Mouse (Mus musculus) left cerebral cortex, postnatal 25 days (tissue): Measurements from ENCODE around the gene Irgm1. TPM values are rescaled to one million over a fixed set of nuclear protein-coding genes. Genes with fewer than 3 reads are reported as not detected.

Experiments
- DNase-seq, 2 experiments: peaks; one replicate each; pipeline ENCODE4 v3.0.0; 2022; ENCODE audit warnings: low spot score in 2 of 2, mixed read lengths in 1 of 2
- intact Hi-C: fragments of 180-260 bp; cut with DNase I; formaldehyde crosslinking; loops from one replicate; pipeline ENCODE4 v1.15.1; 2025
- total RNA-seq, 2 experiments: library from RNA; stranded (reverse); gene quantifications; 2 replicates each; pipeline ENCODE4 v1.2.3; 2021

Irgm1 gene
- total RNA-seq, 2 experiments from 2014 or later: 4.6 to 5.0 TPM

DNA sequence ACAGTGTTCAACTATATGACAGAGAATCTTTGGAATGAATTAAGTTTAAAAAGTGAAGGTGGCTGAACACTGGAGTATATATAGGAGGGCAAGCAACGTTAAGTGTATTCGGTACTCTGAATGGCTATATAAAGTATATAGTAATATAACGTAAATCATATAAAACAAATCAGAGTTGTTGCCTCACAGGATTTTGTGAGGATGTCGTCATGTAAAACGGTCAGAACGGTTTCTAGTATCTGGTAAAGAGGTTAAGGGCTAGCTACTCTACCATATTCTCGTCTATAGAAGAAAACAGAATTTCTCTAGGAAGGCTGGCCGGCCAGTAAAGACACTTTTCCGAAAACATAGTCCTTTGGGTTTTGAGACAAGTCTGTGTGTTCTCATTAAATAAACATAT lies 53.7 kb downstream of the Irgm1 start:
- DNase-seq: no peak
- intact Hi-C loops: loop anchor here (1.0 to 5.0 kb wide), 4 partner anchors 17 to 385 kb away; partner anchors contain the start of genes Rack1 and Zfp62

DNA sequence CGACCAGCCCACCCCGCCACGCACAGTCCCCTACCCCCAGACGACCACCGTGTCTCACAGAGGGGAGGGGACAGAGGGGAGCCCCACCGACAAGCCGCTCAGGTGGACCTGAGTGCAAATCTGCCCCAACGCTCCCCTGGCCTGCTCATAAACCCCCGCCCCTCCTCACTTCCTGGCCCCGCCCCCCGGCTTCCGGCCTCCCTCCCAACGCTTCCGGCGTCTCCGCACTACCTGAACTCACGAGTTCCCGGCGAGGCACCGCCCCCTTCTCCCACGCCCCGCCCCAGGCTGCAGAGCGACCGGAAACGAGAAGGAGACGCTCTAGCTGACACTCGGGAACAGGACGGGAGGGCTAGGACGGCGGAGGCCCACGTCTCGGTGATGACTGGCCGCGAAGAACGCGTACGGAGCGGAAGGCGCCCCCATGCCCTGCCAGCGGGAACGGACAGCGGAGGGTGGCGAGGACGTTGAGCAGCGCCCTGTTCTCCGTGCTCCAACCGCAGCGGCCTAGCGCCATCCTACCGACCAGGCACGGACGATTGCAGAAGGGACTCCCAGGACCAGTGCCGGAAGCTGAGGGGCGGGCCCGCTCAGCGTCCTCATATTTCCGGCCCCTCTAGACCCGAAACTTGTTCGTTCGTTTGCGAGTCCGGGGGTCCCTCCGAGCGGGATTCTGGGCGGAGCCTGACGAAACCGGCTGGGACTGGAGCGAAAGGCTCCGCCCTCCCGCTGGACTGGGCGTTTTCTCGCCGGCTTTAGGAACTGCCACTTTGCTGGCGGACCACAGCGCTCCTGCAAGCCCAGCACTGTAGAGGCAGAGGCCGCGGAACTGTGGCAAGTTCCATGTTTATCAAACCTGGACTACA lies 54.5 kb downstream of the Irgm1 start, which contains the start of gene Trim41:
Gene Trim41 (minus strand): TSS at position 554 of the 866 bp plus-strand sequence.
- peak; percentile 99 for DNase-seq
- intact Hi-C loops: loop anchor here (1.0 to 5.0 kb wide), 3 partner anchors 17 to 385 kb away; partner anchors contain the start of genes Rack1 and Zfp62

DNA sequence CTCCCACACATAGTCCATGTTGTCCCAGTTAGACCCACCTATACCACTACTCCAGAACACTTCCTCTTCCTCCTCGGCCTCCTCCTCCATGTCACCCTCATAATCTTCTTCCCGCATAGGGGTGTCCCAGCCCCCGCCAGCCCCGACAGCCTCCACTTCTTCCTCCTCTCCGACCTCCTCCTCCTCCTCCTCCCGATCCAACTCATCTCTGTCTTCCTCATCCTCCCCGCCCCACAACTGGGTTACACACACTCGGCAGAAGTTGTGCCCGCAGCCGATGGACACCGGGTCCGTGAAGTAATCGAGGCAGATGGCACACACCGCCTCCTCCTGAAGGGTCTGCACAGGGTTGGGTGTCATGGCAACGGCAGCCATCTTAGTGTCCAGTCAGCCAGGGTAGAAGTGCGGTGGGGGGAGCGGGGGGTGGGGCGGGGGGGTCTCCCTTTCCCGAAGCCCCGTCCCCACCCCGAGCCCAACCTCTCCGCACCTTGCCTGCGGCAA lies 55.2 kb downstream of the Irgm1 start:
- intact Hi-C loops: loop anchor here (5.0 kb wide), 1 partner anchor 386 kb away; the partner anchor contains the start of gene Zfp62
- DNase-seq: peak; percentile 46 to 48

DNA sequence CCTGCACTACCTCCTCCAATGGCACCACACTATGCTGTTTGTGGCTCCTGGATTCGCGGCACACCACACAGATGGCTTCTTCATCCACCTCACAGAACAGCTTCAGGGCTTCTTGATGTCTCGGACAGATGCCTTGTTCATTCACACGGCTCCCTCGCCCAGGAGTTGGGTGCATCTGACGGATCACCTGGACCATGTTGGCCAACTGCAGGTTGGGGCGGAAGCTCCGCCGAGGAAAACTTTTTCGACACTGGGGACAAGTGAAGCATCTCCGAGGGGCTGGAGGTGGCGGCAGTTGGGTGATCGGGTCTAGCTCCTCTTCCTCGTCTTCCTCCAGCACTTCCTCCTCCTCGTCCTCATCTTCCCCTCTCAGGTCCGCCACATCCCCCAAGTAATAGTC lies 55.6 kb downstream of the Irgm1 start:
- intact Hi-C loops: loop anchor here (5.0 kb wide), 1 partner anchor 386 kb away; the partner anchor contains the start of gene Zfp62
- no peak for DNase-seq

DNA sequence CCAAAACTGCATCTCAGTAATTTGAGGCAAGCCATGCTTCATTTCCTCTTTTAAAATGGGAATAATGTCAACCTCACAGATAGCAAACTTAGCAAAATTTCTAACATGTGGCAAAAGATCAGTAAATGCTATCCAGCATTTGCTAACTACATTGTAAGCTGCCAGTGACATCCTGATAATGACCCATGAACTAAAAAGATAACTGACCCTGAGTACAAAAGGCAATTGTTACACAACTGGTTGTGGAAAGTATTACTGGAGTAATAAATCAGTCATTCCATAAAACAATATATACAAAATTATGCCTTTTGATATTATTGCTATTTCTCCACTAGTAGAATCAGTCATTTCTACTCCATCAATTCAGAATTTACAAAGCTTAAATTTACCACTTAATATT lies 57.7 kb downstream of the Irgm1 start:
- intact Hi-C loops: no loop called here
- no peak for DNase-seq

Other genes with a start within 250 kb of the Irgm1 start
- gene Rack1, start 71.4 kb downstream of the Irgm1 start, total RNA-seq: 100 to 1,000 TPM; 223 to 235 TPM
- 10 to 100 TPM; 62.6 to 67.1 TPM for gene Trim41, start 54.3 kb downstream of the Irgm1 start, total RNA-seq
- 1 to 10 TPM; 1.4 to 2.2 TPM for gene Trim7, start 45.5 kb downstream of the Irgm1 start, total RNA-seq
- gene Gm12184, start 45.0 kb downstream of the Irgm1 start, total RNA-seq: 1 to 10 TPM in 1 of 2 experiments, under 1 TPM in 1; 0.99 to 1.5 TPM
- under 1 TPM; 0.34 to 0.39 TPM for gene Gm5431, start 30.5 kb upstream of the Irgm1 start, total RNA-seq
- gene Psme2b, start 74.5 kb upstream of the Irgm1 start, total RNA-seq: under 1 TPM; 0.48 to 0.69 TPM
- gene Olfr56, start 107.2 kb upstream of the Irgm1 start, total RNA-seq: not detected
- under 1 TPM; 0.73 to 0.82 TPM for gene 9930111J21Rik1, start 107.7 kb upstream of the Irgm1 start, total RNA-seq
- gene Gm12185, start 120.5 kb upstream of the Irgm1 start, total RNA-seq: under 1 TPM; 0.09 to 0.11 TPM
- gene Tgtp1, start 122.5 kb upstream of the Irgm1 start, total RNA-seq: under 1 TPM in 1 of 2 experiments, not detected in 1; 0.50 TPM
- gene 9930111J21Rik2, start 179.6 kb upstream of the Irgm1 start, total RNA-seq: 1 to 10 TPM in 1 of 2 experiments, under 1 TPM in 1; 0.89 to 1.4 TPM
- under 1 TPM in 1 of 2 experiments, not detected in 1; 0.21 TPM for gene Tgtp2, start 192.5 kb upstream of the Irgm1 start, total RNA-seq
- under 1 TPM; 0.34 to 0.78 TPM for gene Ifi47, start 204.9 kb upstream of the Irgm1 start, total RNA-seq
- gene Olfr1396, start 243.2 kb upstream of the Irgm1 start, total RNA-seq: not detected